Mouse (Mus musculus): ENCODE results near the gene Ska3. TPM values are rescaled to one million over a fixed set of nuclear protein-coding genes. Genes with fewer than 3 reads are reported as not detected.

Gene Ska3
- total RNA-seq, 2 experiments from 2014 or later, result 0.83 to 1.1 TPM

- DNase-seq, result no peak
These were observed 34.8 kb downstream of the Ska3 start for GRCm38 (mm10) chr14:57791171-57791570.

DNA sequence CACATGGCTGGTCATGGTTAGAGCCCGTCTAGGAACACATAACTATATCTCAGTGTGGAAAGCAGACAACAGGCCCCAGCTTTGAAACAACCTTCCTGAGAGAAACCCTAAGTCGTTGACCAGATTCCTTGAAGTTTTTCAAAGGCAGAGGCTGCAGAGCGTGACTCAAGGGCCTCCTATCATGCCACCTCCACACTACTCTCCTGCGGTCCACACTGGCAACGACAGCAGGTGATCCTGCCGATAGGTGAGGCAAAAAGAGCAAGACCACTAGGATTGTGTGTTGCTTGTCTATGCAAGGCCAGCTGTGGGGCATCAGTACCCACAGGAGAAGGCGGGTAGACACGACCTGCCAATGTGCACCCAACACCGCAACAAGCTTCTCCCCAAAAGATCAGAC is 36.2 kb downstream of the Ska3 start:
- DNase-seq, result no peak

- DNase-seq, result no peak
These were observed 36.7 kb downstream of the Ska3 start for GRCm38 (mm10) chr14:57789311-57789710.

DNA sequence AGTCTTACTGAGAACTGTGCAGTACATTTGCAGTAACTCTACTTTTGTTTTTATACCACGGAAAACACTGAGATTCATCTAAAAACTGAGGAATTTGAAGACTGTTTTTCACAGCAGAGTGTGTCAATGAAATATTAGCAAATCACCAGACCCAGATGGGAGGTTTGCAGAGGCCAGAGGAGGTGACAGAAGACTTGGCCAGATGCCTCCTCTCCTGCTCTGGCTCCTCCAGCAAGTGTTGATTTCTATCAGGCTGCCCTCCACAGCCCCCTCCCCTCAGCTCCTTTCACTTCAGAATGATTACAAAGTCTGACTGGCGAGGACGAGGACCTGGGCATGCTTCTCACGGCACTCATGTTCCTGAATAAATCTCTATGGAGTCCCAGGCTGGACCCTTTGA is 38.6 kb downstream of the Ska3 start:
- no peak for DNase-seq

DNA sequence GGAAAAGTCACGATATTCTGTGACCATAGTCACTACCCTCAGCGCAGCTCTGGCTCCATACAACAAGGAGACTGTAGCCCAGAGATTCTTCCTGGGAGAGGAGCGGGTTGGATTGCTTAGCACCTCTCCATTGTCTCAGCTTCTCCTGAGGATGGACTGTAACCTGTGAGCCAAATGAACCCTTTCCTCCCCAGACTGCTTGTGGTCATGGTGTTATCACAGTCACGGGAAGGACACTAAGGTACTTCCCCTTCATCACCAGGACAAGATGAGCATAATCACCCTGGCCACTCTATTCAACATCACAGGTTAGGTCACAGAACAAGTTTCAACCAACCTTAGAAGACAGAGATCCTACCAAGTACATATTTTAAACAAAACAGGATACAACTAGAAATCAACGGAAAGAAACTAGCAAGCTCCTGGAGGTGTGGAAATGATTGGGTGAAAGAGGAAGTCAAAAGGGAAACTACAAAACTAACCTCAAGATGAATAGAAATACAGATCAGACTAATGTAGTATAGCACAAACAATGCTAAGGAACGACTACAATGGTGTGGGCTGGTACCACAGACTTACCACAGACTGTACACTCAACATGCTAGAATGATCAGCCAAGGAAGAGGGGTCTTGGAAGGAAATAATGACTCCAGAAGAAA is 53.7 kb downstream of the Ska3 start:
- no peak for DNase-seq

DNA sequence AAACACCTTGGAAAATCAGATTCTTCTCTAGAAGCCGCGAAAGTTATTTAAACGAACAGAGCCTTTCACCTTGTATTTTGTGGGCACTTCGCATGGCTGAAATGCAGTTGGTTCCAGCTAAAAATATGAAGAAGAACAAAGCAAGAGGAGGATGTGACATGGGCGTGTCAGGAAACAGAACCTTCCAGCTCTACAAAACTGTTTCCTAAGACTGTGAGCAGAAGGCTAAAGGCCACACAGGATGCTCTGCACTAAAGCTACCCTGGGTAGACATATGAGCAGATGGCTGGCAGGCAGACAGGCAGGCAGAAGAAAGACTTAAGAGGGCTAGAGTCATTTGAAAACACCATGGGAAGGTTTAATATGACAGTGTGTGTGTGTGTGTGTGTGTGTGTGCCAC is 56.9 kb downstream of the Ska3 start:
- no peak for DNase-seq

DNA sequence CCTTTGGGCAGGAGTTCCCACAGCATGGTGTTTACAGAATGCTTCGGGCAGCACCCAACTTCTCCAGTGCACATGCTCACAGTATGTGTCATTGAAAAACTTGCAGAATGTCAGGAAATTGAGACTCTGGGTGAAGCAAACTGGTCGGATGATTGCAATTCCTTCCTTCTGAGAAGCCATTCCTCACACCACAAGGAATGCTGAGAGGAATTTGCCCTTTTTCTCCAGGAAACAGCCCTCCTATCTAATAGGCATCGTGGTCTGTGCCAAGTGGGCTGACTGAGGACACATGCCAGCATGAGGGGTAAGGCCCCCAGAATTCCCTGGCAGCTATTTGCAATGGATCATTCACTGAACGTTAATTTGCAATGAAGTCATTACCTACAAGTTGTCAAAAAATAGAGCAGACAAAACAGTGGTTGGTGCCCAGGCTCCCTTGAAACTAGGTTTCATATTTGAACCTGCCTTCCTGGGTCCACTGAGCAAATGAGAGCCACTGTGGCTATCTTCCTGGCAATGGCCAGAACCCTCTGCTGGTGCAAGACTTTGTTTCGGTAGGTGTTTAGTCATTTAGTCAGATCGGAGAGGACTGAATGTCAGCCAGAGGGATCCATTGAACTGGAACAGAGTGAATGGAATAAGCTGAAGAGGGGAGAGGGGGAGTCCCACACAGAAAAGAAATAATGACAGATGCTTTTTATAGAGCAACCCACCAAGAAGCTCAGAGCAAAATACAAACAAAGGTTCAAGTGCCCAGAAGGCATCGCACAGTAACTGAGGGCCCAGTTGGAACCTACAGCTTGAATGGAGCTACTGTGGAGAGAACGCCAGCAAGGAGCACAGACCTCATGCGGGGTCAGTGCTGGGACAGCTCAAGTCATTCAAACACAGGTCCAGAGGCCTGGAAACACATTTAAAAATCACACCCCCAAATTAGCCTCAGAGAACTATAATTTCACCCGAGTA is 65.3 kb downstream of the Ska3 start:
- no peak for DNase-seq

- DNase-seq, result no peak
These were observed 67.7 kb downstream of the Ska3 start, which contains the start of gene Lats2 for GRCm38 (mm10) chr14:57758237-57758636. TSS of gene Lats2 (minus strand) at chr14:57758388.

Small RNA genes lying within 50 kb of the gene (microRNA-seq; reads per million reads assigned to microRNA genes)
- 0.85 to 0.90 reads per million in 2 experiments for gene Mir3077

Other genes starting within 250 kb of the Ska3 start
- 10 to 100 TPM; 13.4 to 13.9 TPM for gene Xpo4, start 160.8 kb downstream of the Ska3 start, total RNA-seq (2021)
- 1 to 10 TPM in 1 of 2 experiments, under 1 TPM in 1; 0.43 to 4.5 TPM for gene Gm49361, start 80.1 kb downstream of the Ska3 start, total RNA-seq (2021)
- 10 to 100 TPM; 45.5 to 46.1 TPM for gene Lats2, start 67.8 kb downstream of the Ska3 start, total RNA-seq (2021)
- gene Sap18, start 28.0 kb downstream of the Ska3 start, total RNA-seq (2021), result 10 to 100 TPM; 37.9 to 61.0 TPM
- 10 to 100 TPM; 72.8 to 75.2 TPM for gene Mrpl57, start within 50 bp of the Ska3 start, total RNA-seq (2021)
- 10 to 100 TPM; 41.5 to 41.6 TPM for gene Zdhhc20, start 64.1 kb upstream of the Ska3 start, total RNA-seq (2021)
- 10 to 100 TPM; 20.3 to 21.1 TPM for gene Micu2, start 173.1 kb upstream of the Ska3 start, total RNA-seq (2021)
- gene Fgf9, start 244.4 kb upstream of the Ska3 start, total RNA-seq (2021), result 10 to 100 TPM; 17.1 to 19.2 TPM